Mouse (Mus musculus): ENCODE data around the gene Ciz1.
A peak's percentile ranks its signal among the peaks of the same experiment; 100 is the strongest.
"Not testable (repeated sequence)": the region's sequence is repeated elsewhere in the genome, so short reads cannot be mapped to it uniquely, and the experiment has no call there.

The Ciz1 gene

DNA sequence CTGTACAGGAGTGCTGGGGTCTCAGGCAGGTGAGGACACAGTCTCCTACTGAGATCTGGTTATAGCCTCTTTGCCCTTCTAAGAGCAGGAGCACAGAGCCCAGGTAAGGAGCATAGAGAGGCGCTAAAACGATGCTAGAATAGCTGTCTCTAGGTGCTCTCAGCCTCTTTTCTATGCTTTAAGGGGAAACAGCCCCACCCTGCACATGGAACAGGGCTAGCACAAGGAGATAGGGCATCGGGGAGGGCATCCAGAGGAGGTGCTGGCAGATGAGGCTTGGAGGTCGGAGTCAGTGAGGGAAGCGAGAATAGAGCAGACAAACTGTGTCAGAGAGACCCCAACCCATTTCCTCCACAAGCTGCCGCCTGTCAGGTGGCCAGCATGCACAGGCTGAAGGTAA lies 5.1 kb upstream of the Ciz1 start:
- no peak for DNase-seq (ENCODE audit: low spot score)

DNA sequence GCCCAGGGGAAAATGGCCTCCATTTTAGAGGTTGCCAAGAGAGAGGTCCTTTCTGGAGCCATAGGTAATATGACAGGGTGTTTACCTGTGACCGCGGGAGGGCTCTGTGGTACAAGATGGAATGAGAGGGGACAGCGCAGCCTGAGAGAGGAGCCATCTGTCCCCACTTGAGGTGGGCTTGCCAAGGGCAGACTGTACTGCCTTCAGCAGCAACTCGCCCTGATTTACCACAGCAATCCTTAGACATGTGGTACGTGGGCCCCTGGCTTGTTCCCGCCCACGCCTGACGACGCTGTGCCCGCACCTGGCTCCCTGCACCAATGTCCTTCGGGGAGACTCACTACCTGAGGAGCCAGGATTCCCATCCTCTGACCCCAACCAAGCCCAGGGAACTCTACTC lies 3.8 kb upstream of the Ciz1 start:
- no peak for DNase-seq (ENCODE audit: low spot score)

DNA sequence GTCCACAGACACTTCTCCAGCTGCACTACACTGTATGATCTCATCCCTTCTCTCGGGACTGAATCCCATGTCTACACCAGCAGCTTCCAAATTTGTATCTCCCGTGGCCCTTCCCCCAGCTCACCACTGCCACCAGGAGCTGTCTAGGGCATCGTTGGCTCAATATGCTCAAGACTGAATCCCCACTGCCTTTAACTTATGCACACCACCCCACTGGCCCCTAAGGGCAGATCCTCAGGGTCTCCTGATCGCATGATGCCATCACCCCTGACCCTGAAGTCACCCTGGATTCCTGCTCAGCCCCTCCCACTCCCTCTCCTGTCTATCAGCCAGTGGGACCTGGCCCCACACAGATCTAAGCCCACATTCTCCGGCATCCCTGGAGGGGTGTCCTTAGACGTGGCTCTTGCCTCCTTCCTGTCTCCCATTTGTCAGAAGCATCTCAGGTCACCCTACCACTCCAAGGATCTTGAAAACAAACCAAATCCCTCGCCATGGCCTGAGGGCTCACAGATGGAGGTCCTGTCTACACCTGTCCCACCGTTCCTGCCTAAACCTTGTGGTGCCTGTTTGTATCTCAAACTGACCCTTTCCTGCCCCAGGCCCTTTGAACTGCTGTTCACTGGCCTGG lies 2.4 kb upstream of the Ciz1 start:
- no peak for DNase-seq (ENCODE audit: low spot score)

DNA sequence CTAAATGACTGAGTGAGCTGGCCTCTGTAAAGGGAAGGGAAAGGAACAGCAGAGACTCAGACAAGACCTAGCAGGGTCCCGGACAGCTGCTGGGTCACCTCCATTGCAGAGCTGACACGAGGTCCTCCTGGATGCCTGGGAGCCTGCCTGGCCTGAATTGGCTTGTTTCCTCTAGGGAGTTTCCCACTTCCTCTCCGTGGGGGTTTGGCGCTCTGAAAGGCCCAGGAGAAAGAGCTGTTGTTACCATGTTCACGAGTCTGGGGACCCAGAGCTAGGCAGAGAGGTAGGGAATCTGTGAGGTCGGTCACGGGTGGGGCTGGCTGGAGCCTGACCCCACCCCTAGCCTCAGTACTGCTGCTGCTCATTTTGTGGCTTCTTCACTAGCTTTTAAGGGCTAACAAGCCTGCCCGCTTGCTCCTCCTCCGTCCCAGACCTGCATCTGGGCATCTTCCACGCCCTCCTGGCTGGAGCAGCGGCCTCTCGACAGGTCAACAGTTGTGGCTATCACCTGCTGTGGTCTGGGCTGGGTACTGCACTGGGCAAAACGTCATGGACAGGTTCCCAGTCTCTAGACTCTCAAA lies 1.6 kb upstream of the Ciz1 start:
- DNase-seq (ENCODE audit: low spot score) = no peak

DNA sequence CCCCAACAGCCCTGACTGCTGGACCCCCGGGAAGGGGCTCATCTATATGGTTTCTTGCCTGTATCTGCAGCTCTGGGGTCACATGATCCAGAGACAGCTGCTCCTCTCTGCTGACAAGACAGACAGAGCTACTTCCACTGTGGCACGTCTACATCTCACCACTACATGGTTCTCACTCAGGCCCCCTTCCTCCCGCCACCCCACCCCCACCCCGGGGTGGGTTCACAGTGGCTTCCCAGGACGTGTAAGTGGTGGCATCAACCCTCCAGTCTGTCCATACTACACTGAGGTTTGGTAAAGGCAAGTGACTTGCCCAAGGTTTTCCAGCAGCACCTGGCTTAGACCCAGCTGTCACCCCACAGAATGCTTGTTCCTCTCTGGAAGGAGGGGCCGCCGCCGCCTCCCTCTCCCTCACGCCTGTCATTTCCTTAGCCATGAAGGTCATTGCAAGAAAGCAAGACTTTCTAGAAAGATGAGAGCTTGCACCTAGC lies 611 bp upstream of the Ciz1 start:
- no peak for DNase-seq (ENCODE audit: low spot score)

DNA sequence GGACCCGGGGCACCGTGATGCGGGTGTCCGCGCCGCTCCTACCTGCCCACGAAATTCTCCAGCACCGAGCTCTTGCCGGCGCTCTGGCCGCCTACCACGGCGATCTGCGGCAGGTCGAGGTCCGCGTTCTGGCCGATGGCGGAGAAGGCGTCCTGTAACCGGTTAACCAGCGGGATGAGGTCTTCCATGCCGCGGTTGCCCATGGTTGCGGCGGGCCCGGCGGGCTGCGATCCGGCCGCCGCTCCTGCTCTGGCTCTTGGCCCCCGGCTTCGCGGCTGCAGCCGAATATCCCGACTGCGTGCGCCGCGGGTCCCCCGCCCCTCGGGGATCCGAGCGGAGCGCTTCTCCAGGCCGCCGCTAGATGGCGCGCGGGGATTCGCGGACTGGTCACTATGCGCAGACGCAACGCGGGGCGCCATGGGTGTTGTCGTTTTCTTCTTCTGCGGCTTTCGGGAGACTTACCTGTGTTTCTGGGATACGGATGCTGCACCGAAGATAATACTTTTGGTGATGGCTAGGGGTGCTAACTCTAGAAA lies 948 bp downstream of the Ciz1 start, which contains the start of gene Dnm1:
Gene Dnm1, minus strand, starts transcription at position 332 of the 536 bp plus-strand sequence.
- peak; percentile 92 for DNase-seq (ENCODE audit: low spot score)

DNA sequence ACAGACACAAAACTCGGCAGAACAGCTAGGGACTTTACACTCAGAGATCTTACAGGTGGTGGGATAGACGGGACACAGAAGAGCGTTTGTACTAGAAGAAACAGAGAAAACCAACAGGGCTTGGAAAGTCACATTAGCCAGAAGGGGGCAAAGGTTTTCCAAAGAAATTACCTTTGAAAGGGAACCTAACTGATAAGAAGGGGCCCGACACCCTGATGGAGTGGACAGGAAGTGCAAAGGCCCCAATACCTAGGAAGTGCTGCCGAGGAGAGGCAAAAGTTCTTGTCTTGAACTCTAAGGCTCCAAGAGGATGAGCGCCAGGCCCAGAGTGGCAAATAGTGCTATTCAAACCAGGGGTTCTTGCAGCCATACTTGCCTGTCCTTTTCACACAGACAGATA lies 1.7 kb downstream of the Ciz1 start:
- no peak for DNase-seq (ENCODE audit: low spot score)

DNA sequence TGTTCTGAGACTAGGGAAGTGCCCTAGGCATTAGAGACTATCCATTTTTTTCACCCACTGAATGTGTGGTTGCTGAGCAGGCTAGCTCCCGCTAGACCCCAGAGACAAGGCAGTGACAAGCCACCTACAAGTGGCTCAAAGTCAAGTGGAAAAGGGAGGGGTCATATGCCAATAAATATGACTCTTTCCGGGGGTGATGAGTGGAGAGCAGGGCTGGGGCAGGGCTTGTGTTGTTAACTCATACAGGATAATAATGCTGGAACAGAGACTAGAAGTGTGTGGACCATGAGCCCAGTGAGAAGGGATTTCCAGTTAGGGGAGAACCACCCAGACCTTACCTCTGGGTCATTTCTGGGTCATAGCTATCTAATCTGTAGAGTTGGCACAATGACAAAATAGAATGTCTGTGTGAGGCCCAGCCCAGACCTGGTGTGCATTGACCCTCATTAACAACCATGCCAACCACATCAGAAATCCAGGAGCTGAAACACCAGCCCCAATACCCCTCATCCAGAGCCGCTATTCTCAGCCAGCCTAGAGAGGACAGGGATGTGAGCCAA lies 2.3 kb downstream of the Ciz1 start:
- no peak for DNase-seq (ENCODE audit: low spot score)

DNA sequence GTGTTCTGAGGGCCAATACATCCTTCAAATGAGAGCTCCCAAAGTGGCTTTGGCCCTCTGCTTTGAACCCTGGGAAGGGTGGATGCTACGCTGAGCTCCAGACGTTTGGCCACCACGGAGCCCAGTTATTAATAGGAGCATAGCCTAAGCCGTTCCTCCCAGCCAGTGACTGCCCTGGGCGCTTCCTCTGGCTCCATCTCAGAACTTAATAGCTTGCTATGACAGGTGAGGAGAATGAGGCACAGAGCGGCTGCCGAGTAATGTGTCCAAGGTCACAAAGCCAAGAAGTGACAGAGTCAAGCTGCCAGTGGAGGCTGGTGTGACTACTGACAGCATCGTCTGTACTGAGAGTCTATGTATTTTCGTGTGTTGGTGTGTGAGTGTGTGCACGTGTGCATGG lies 4.1 kb downstream of the Ciz1 start:
- DNase-seq (ENCODE audit: low spot score) = no peak

DNA sequence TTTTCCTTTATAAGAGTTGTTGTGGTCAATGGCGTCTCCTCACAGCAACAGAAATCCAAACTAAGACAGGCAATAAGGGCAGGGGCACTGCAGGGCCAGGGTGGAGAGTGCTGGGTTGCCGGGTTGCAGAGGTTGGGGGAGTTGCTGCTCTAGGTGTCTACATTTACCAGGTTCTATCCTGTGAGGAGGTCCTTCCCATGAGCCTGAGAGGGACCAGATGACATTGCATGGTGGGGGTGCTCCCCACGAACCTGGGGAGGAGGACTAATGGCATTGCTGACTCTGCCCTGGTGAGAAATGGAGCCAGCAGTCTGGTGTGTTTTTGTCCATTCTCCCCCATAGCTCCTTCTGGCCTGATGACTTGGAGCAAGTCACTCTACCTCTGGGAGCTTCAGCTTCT lies 5.6 kb downstream of the Ciz1 start:
- no peak for DNase-seq (ENCODE audit: low spot score)

DNA sequence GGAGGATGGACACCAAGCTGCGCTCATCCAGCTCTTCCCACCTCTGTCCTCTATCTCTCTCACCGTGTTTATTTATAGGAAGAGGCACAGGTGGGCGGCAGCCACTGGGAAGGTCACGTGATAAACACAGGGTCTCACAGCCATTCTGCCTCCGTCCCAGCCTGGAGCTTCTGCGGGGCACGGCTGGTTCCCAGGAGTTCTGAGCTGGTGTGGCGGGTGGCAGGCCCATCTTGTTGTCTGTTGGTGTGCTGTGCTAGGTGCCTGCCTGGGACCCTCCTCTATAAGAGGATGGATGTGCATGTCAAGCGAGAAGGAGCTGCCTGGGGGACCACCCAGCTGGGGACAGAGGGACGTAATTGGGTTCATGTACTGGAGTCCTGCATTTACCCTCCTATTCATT lies 6.3 kb downstream of the Ciz1 start:
- DNase-seq (ENCODE audit: low spot score) = no peak

DNA sequence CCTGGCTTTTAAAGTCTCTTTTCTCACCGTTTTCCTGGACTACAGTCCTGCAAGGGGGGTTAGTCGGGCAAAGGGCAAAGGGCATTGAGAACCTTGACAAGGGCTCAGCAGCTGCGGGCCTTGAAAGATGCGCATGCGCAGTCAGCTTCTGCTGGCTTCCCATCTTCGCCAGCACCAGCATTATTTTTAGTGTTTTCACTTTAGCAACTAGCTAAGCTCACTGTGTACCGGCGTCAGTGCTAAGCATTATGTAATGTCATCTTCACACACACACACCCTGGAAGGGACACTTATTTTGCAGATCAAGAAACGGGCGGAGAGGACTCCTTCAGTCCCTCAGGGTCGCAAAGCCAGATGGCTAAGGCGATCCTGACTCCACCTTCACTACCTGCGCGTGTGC lies 8.6 kb downstream of the Ciz1 start:
- DNase-seq (ENCODE audit: low spot score) = peak; percentile 91

DNA sequence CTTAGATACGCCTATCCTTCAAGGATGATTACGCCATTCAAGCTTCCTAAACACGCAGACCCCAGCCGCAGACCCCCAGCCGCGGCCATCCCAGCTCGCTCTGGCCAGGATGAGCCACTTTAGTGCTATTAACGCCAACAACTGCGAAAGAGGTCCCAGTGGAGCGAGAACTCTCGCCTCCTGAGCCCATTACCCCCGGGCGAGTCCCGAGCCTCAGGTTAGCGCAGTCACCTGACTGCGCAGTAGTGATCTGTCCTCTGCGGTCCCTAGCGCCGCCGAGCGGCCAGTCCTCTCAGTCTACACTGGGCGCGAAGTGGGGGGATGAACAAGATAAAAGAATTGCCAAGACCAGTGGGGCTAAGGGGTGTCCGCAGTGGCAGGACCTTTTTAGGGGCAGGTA lies 9.3 kb downstream of the Ciz1 start:
- DNase-seq (ENCODE audit: low spot score) = peak; percentile 73

DNA sequence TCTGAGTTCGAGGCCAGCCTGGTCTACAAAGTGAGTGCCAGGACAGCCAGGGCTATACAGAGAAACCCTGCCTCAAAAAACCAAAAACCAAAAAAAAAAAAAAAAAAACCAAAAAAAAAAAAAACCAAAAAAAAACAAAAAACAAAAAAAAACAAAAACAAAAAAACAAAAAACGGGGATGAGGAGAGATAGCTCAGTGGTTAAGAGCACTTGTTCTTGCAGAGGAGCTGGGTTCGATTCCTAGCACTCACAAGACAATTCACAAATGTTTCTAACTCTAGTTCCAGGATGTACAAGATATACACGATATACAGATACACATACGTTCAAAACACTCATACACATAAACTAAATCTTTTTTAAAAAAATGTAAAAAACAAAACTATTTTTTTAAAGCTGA lies 10.1 kb downstream of the Ciz1 start:
- not testable (repeated sequence) for DNase-seq (ENCODE audit: low spot score)

DNA sequence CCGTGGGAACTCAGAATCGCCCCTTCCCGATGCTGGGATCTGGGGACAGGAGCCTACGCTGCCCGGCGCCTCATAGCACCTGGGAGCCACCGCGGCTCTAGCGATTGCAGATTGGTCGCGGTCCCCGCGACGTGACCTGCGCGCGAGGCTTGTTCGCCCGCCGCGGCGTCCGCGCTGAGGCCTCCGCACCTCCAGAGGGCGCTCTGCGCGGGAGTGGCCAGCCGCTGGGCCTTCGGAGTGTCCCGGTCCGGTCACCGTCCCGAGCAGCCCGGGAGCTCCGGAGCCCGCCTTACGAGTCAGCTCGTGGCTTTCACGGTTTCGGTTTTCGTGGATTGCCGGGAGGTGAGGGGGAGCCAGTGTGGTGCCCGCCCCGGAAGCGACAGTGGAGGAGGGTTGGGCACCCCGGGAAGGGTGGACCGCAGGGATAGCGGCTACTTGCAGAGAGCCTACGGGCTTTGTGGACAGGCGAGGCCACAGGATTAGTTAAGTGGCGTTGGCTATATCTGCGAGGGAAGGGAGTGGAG lies 10.8 kb downstream of the Ciz1 start:
- peak; percentile 84 for DNase-seq (ENCODE audit: low spot score)

DNA sequence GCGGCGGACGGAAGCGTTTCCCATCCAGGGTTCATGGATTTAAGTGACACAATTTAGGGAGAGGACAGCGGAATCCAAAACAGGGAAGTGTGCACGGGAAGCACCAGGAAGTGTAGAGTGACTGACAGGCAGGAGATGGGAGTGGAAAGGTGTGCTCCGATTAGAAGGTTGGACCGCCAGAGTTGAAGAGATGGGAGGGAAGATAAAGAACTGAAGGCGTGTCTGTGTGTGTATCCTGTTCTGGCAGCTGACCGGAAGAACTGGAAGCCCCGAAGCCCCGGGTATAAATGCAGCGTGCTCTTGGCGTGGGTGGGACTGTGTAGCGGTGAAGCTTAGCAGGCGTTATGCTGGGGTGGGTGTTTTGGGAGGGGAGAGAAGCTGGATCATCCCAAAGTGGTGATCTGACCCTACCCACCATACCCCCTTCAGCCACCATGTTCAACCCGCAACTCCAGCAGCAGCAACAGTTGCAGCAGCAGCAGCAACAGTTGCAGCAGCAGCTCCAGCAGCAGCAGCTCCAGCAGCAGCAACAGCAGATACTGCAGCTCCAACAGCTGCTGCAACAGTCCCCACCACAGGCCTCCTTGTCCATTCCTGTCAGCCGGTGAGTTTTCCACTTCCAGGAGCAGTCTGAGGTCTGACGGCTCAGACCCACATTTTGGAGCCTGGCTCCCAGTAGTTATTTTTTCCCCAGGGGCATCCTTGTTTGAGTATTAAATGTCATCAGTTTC lies 11.4 kb downstream of the Ciz1 start:
- peak; percentile 54 for DNase-seq (ENCODE audit: low spot score)

DNA sequence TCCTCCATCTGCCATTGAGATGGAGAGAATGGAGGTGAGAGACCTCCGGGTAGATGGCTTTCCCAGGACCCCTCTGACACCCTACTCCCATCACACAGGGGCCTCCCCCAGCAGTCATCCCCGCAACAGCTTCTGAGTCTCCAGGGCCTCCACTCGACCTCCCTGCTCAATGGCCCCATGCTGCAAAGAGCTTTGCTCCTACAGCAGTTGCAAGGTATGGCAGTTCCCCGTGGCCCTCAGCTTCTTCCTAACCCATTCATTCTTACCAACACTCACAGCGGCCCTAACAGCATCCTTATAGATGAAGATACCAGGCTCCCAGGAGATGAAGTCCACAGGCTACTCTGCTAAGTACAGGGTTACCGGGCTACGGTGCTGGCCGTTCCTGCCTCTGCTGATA lies 12.0 kb downstream of the Ciz1 start:
- DNase-seq (ENCODE audit: low spot score) = no peak

DNA sequence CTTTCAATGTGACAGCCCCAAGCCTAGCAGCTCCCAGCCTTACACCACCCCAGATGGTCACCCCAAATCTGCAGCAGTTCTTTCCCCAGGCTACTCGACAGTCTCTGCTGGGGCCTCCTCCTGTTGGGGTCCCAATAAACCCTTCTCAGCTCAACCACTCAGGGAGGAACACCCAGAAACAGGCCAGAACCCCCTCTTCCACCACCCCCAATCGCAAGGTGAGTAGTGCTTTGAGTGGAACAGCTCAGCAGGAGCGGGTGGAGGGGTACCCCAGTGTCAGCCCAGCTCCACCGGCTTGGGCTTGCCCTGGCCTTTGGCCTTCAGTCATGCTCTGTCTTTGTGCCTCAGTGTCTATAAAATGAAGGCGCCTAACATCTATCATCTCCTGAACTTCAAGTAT lies 15.2 kb downstream of the Ciz1 start:
- DNase-seq (ENCODE audit: low spot score) = no peak

DNA sequence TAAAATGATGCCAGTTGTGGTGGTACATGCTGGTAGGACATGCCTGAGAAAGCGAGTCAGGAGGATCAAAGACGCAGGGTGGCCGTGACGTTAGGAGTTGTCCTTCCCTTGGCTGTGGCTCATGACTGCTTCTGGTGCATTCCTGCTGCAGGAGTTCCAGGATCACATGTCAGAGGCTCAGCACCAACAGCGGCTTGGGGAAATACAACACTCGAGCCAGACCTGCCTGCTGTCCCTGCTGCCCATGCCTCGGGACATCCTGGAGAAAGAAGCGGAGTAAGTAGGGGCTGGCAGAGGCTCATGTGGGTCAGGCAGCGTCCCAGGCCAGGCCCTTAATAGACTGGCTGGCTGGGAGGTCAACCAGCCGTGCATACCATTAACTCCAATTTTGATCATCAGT lies 22.1 kb downstream of the Ciz1 start:
- no peak for DNase-seq (ENCODE audit: low spot score)

DNA sequence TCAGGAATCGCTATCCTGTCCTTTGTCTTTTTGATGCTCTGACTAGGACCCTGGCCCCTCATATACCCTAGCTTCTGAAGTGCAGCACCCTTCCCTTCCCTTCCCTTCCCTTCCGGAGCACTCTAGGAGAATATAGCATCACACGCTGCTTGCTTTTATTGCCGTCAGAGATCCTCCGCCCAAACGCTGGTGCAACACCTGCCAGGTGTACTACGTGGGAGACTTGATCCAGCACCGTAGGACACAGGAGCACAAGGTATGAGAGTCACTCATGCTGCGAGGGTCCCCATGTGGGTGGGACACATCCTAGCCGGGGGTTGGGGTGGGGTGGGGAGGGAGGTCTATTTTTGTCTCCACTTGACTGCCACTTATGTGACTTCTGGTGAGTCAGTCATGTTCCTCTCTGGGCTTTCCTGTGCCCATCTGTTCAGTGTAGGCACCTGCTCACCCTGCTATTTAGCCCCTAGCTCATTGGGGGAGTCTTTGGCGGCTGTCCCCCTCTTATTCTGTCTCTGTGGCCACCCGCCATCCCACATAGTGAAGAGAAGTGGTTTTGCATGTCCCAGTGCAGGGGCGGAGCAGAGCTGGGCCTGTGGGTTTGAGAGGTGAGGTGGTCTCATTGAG lies 23.3 kb downstream of the Ciz1 start:
- no peak for DNase-seq (ENCODE audit: low spot score)

DNA sequence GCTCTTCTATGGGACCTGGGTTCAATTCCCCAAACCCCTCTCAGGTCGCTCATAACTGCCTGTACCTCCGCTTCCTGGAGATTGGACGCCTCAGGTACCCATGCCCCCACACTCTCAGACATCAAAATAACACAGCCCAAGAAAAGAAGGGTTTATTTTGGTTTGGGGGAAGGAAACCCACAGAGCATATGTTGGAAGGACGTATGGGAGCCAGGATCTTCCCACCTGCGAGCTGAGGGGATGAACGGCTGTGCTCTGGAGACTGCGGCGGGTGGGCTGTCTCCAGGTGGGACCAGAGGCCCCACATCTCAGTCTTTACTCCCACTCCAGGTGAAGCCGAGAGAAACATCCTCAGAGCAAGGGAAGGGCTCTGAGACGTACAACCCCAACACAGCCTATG lies 24.8 kb downstream of the Ciz1 start:
- DNase-seq (ENCODE audit: low spot score) = no peak

DNA sequence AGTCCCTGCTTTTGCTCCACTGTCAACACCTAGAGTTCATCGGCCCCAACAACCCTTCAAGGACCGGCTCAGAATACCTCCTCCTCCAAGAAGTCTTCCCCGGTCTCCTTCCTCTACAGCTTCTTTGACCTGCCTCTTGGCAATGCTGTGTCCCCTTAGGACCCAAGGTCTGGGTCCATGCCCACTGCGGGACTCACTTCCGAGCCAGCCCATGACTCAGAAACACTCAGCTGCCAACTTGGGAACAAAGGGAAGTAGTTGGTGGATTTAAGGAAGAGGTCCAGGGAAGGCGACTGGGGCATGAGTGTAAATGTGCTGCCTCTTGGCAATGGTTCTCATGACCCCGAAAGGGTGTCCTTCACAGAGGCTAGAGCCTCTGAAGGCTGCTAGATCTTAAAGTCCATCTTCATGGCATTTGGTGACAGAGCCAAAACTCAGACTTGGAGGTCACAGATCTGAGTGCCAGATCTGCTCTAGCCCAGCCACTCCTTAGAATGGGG lies 27.9 kb downstream of the Ciz1 start:
- DNase-seq (ENCODE audit: low spot score) = no peak
